Mouse (Mus musculus): ENCODE data around the gene Trim41. TPM values are rescaled to one million over a fixed set of nuclear protein-coding genes. Genes with fewer than 3 reads are reported as not detected.

The Trim41 gene
- total and polyA plus RNA-seq, 2 experiments from 2014 or later: 4.4 to 47.1 TPM

DNA sequence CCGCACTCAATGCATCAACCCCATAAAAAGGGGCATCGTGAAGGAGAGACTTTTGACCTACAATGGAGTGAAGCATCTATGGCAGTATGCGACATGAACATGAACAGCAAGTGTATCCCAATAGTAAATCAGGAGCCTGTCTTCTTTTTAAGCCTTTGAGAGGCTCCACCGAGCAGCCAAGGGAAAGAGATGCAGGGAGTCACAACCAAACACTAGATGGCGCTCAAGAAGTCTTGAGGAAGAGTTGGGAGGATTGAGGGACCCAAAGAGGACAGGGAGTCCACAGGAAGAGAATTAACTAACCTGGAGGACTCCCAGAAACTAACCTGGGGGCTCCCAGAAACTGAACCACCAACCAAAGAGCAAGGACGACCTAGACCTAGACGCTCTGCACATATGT lies 37.7 kb downstream of the Trim41 start:
- Histone ChIP-seq H3K4me3 (ENCODE audit: low read depth, low read length) (no peak overlapping the region), H3K36me3 (ENCODE audit: insufficient read depth) (no peaks in the 10 kb centered on the region), H3K9ac (no peak overlapping the region), H3K4me1 (ENCODE audit: insufficient read depth) (0 out of 2 replicates have a peak, but pooled peaks cover 2% of the 10 kb centered on the region), H3K27ac (ENCODE audit: low read depth, low read length) (no peak overlapping the region), H3K27me3 (ENCODE audit: insufficient read depth, low read length) (no peaks in the 10 kb centered on the region), H3K4me2 (ENCODE audit: low read depth) (no peak overlapping the region), H3K9me3 (ENCODE audit: low read length) (no peaks in the 10 kb centered on the region)
- WGBS: 31% methylated on average over 7 of the region's 7 CpGs
- no peak for ATAC-seq
- TF ChIP-seq CTCF (IDR thresholded peaks at IDR 0.05; ENCODE audit: low read depth): peak; percentile 38; the same call in 1 of the 2 replicates
- no peak for DNase-seq

- DNase-seq (no peak), ATAC-seq (no peak)
- Histone ChIP-seq H3K27me3 (ENCODE audit: insufficient read depth, low read length) (no peaks in the 10 kb centered on the region), H3K4me3 (ENCODE audit: low read depth, low read length) (no peak overlapping the region), H3K9me3 (ENCODE audit: low read length) (no peaks in the 10 kb centered on the region), H3K4me1 (ENCODE audit: insufficient read depth) (0 out of 2 replicates have a peak, but pooled peaks cover 5% of the 10 kb centered on the region), H3K36me3 (ENCODE audit: insufficient read depth) (no peaks in the 10 kb centered on the region), H3K4me2 (ENCODE audit: low read depth) (no peak overlapping the region), H3K27ac (ENCODE audit: low read depth, low read length) (no peak overlapping the region), H3K9ac (no peak overlapping the region)
- 92% methylated on average over 9 of the region's 9 CpGs for WGBS
- no peak for TF ChIP-seq CTCF (IDR thresholded peaks at IDR 0.05; ENCODE audit: low read depth)
Observed at GRCm38 (mm10) chr11:48777303-48777702, 39.9 kb downstream of the Trim41 start.

DNA sequence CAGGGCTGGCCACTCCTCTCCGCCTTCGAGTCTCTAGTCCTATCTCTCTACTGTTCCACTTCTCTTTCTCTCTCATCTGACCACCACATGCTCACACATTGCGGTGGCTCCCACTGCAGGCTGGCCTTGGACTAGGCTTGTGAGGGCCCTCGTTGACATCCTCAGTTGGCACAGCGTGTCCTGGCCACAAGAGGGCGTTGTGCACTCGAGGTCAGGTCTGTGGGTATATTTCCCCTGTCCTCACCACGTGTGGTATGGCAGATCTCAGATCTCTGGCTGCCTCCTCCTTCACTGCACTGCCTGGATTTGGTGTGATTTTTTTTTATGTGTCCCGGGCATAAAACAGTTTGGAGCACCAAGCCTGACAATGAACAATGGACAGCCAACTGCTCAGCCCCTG lies 40.5 kb downstream of the Trim41 start:
- Histone ChIP-seq H3K9ac (no peak overlapping the region), H3K4me3 (ENCODE audit: low read depth, low read length) (no peak overlapping the region), H3K4me1 (ENCODE audit: insufficient read depth) (0 out of 2 replicates have a peak, but pooled peaks cover 5% of the 10 kb centered on the region), H3K4me2 (ENCODE audit: low read depth) (no peak overlapping the region), H3K27ac (ENCODE audit: low read depth, low read length) (no peak overlapping the region), H3K36me3 (ENCODE audit: insufficient read depth) (no peaks in the 10 kb centered on the region), H3K27me3 (ENCODE audit: insufficient read depth, low read length) (no peaks in the 10 kb centered on the region), H3K9me3 (ENCODE audit: low read length) (no peaks in the 10 kb centered on the region)
- ATAC-seq: no peak
- TF ChIP-seq CTCF (IDR thresholded peaks at IDR 0.05; ENCODE audit: low read depth): peak; percentile 28; the same call in 1 of the 2 replicates
- DNase-seq: no peak
- WGBS: 44% methylated on average over 9 of the region's 9 CpGs

DNA sequence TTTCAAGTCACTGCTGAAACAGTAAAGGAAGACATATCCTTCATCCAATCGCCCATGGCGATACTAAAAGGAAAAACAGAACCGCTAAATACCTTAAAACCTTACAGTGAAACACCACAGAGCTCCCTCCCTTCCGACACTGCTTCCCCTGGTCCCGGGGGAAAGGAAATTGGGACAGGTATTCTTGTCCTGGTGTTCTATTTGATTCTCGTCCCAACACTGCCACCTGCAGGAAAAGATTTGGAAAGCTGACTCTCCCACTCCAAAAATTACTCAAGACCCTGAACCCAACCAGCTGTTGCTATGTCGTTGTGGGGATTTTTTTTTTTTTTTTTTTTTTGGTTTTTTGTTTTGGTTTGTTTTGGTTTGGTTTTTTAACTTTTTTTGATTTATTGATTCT lies 41.7 kb downstream of the Trim41 start:
- ATAC-seq: peak; percentile 71
- Histone ChIP-seq H3K27ac (ENCODE audit: low read depth, low read length) (no peak overlapping the region), H3K4me3 (ENCODE audit: low read depth, low read length) (no peak overlapping the region), H3K4me2 (ENCODE audit: low read depth) (peak overlapping the region; percentile 30; the same call in 1 of the 2 replicates), H3K9me3 (ENCODE audit: low read length) (no peaks in the 10 kb centered on the region), H3K36me3 (ENCODE audit: insufficient read depth) (no peaks in the 10 kb centered on the region), H3K9ac (no peak overlapping the region), H3K27me3 (ENCODE audit: insufficient read depth, low read length) (no peaks in the 10 kb centered on the region), H3K4me1 (ENCODE audit: insufficient read depth) (0 out of 2 replicates have a peak, but pooled peaks cover 5% of the 10 kb centered on the region)
- peak; percentile 73 for TF ChIP-seq CTCF (IDR thresholded peaks at IDR 0.05; ENCODE audit: low read depth)
- DNase-seq: peak; percentile 88
- 2% methylated on average over 7 of the region's 7 CpGs for WGBS

DNA sequence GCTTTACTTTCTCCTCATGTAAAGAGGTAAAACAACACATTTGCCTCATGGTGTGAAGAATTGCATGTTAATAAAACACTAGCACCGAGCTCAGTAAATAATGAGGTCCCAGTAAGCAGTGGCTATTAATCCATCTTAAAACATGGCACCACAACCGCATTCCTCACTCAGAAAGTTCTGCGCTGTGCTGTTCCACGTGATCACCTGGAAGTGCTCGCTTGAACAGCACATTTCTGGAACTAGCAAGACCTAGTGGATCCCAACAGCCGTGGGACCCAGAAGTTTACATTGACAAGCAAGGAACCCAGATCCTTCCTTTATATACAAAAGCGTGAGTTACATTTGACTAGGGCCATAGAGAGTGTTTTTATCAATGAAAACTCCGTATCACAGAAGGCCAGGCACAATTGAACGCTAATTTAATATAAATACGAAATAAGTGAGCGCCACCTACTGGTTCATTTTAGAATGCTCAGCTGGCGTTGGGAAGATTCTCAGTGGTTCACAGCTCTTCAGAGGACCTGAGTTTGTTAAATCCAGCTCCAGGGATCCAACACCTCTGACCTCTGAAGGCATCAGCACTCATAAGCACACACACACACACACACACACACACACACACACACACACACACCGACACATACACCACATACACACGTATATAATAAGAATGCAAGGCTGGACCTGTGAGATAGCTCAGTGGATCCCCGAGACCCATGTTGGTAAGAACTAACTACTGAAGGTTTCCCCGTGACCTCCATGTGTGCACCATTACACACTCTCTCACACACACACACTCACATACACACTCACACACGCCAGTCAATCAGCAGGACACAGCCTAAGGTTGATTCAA lies 42.5 kb downstream of the Trim41 start:
- DNase-seq: peak; percentile 85
- Histone ChIP-seq H3K4me3 (ENCODE audit: low read depth, low read length) (no peak overlapping the region), H3K4me1 (ENCODE audit: insufficient read depth) (0 out of 2 replicates have a peak, but pooled peaks cover 5% of the 10 kb centered on the region), H3K27me3 (ENCODE audit: insufficient read depth, low read length) (no peaks in the 10 kb centered on the region), H3K27ac (ENCODE audit: low read depth, low read length) (no peak overlapping the region), H3K4me2 (ENCODE audit: low read depth) (peak overlapping the region; percentile 32), H3K9ac (no peak overlapping the region), H3K9me3 (ENCODE audit: low read length) (no peaks in the 10 kb centered on the region), H3K36me3 (ENCODE audit: insufficient read depth) (no peaks in the 10 kb centered on the region)
- ATAC-seq: peak; percentile 64
- WGBS: 31% methylated on average over 17 of the region's 17 CpGs
- peak; percentile 71 for TF ChIP-seq CTCF (IDR thresholded peaks at IDR 0.05; ENCODE audit: low read depth)

GRCm38 (mm10) chr11:48771691-48772090 lies 45.5 kb downstream of the Trim41 start:
- DNase-seq (no peak), ATAC-seq (no peak)
- H3K4me1 ChIP-seq (ENCODE audit: insufficient read depth): 0 out of 2 replicates have a peak, but pooled peaks cover 5% of the 10 kb centered on the region
- TF ChIP-seq CTCF (IDR thresholded peaks at IDR 0.05; ENCODE audit: low read depth): peak; percentile 58
- no peaks in the 10 kb centered on the region for H3K36me3 ChIP-seq (ENCODE audit: insufficient read depth)
- H3K27me3 ChIP-seq (ENCODE audit: insufficient read depth, low read length): no peaks in the 10 kb centered on the region
- 6% methylated on average over 2 of the region's 2 CpGs for WGBS
- H3K4me3 ChIP-seq (ENCODE audit: low read depth, low read length): no peak overlapping the region
- H3K9ac ChIP-seq: no peak overlapping the region
- H3K9me3 ChIP-seq (ENCODE audit: low read length): no peaks in the 10 kb centered on the region
- H3K4me2 ChIP-seq (ENCODE audit: low read depth): no peak overlapping the region
- no peak overlapping the region for H3K27ac ChIP-seq (ENCODE audit: low read depth, low read length)

- DNase-seq: no peak
- no peaks in the 10 kb centered on the region for H3K36me3 ChIP-seq (ENCODE audit: insufficient read depth)
- H3K9ac ChIP-seq: no peak overlapping the region
- no peak for ATAC-seq
- H3K4me3 ChIP-seq (ENCODE audit: low read depth, low read length): no peak overlapping the region
- no peak overlapping the region for H3K27ac ChIP-seq (ENCODE audit: low read depth, low read length)
- H3K27me3 ChIP-seq (ENCODE audit: insufficient read depth, low read length): no peaks in the 10 kb centered on the region
- H3K4me1 ChIP-seq (ENCODE audit: insufficient read depth): no peaks in the 10 kb centered on the region
- H3K4me2 ChIP-seq (ENCODE audit: low read depth): no peak overlapping the region
- 88% methylated on average over 14 of the region's 14 CpGs for WGBS
- TF ChIP-seq CTCF (IDR thresholded peaks at IDR 0.05; ENCODE audit: low read depth): no peak
- no peaks in the 10 kb centered on the region for H3K9me3 ChIP-seq (ENCODE audit: low read length)
Observed at GRCm38 (mm10) chr11:48767195-48767876, 49.8 kb downstream of the Trim41 start.

Measured in forebrain, postnatal 0 days (tissue).